Mouse (Mus musculus): ENCODE measurements around the gene Gli3.

DNA sequence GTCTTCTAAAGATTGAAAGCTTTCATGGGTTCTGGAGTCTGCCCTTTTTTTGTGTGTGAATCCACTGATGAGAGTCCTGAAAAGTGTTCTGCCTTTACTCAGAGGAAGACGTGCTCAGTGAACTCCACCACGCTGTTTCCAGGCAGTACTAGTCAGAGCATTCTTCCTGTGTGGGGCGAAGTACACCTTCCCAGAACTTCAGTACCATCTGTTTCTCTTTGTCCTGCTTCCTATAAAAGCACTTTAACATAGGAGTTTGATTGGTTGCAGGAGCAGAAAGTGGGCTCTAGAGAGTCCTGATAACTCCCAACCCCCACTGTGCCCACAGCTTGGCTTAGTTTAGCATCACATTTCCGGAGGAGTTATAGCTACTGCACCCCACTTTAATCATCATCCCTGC is 32.8 kb downstream of the Gli3 start:
- TF ChIP-seq CTCF (IDR thresholded peaks at IDR 0.05; ENCODE audit: low read depth, low read length), result no peak
- TF ChIP-seq GATA1 (IDR thresholded peaks at IDR 0.05; ENCODE audit: borderline replicate concordance, low read length), result no peak
- TF ChIP-seq TAL1 (conservative IDR thresholded peaks at IDR 0.05; ENCODE audit: low read depth, low read length), result no peak
